Mouse (Mus musculus) E14TG2a.4 (cell line): ENCODE results near the gene Zfpm1.
A peak's percentile ranks its signal among the peaks of the same experiment; 100 is the strongest.

Experiments
- H3K27me3 ChIP-seq: 2 replicates; pipeline ENCODE4 v1.6.1; 2014; ENCODE audit warnings: low read length, control low read depth; ENCODE audit not compliant: insufficient read depth
- H3K36me3 ChIP-seq: 2 replicates; pipeline ENCODE4 v1.6.1; 2014; ENCODE audit warnings: low read length, control low read depth; ENCODE audit not compliant: insufficient read depth
- H3K4me1 ChIP-seq: replicated peaks from 2 replicates; pipeline ENCODE4 v1.6.1; 2014; ENCODE audit warnings: low read depth, low read length, control low read depth
- H3K4me3 ChIP-seq: replicated peaks from 2 replicates; pipeline ENCODE4 v1.5.1; 2014; ENCODE audit warnings: mild to moderate bottlenecking, low read length
- H3K9me3 ChIP-seq: 2 replicates; pipeline ENCODE4 v1.6.1; 2014; ENCODE audit warnings: low read length, control low read depth
- CTCF ChIP-seq: conservative IDR thresholded peaks from 2 replicates; pipeline ENCODE4 v1.5.1; 2014; ENCODE audit warnings: low read length
- NANOG ChIP-seq: IDR thresholded peaks from 2 replicates; pipeline ENCODE4 v1.6.1; 2014; ENCODE audit warnings: borderline replicate concordance, low read length, mixed read lengths
- POU5F1 ChIP-seq: IDR thresholded peaks from 2 replicates; pipeline ENCODE4 v1.6.1; 2014; ENCODE audit warnings: low read length, borderline replicate concordance

Gene Zfpm1

GRCm38 (mm10) chr8:122266867-122267266 is 15.1 kb upstream of the Zfpm1 start:
- Histone ChIP-seq H3K4me3 (no peak overlapping the region), H3K27me3 (peaks cover 98% of the 10 kb centered on the region), H3K36me3 (no peaks in the 10 kb centered on the region), H3K4me1 (peaks cover 45% of the 10 kb centered on the region), H3K9me3 (no peaks in the 10 kb centered on the region)
- TF ChIP-seq POU5F1 (no peak), NANOG (no peak), CTCF (no peak)

- Histone ChIP-seq H3K36me3 (no peaks in the 10 kb centered on the region), H3K4me1 (peaks cover 36% of the 10 kb centered on the region), H3K27me3 (peaks cover 81% of the 10 kb centered on the region), H3K4me3 (peak overlapping the region; percentile 73), H3K9me3 (no peaks in the 10 kb centered on the region)
- no peak for TF ChIP-seq POU5F1
- no peak for TF ChIP-seq NANOG
- no peak for TF ChIP-seq CTCF
These were observed 13.1 kb upstream of the Zfpm1 start for GRCm38 (mm10) chr8:122268861-122269260.

- Histone ChIP-seq H3K9me3 (no peaks in the 10 kb centered on the region), H3K4me3 (peak overlapping the region; percentile 73), H3K36me3 (no peaks in the 10 kb centered on the region), H3K27me3 (peaks cover 76% of the 10 kb centered on the region), H3K4me1 (peaks cover 34% of the 10 kb centered on the region)
- no peak for TF ChIP-seq POU5F1
- TF ChIP-seq CTCF, result peak; percentile 81
- TF ChIP-seq NANOG, result no peak
These were observed 12.5 kb upstream of the Zfpm1 start for GRCm38 (mm10) chr8:122269404-122269803.

- H3K36me3 ChIP-seq, result no peaks in the 10 kb centered on the region
- H3K4me1 ChIP-seq, result peaks cover 38% of the 10 kb centered on the region
- H3K9me3 ChIP-seq, result no peaks in the 10 kb centered on the region
- TF ChIP-seq POU5F1 (no peak), NANOG (no peak), CTCF (no peak)
- peaks cover 68% of the 10 kb centered on the region for H3K27me3 ChIP-seq
- H3K4me3 ChIP-seq, result no peak overlapping the region
These were observed 11.4 kb upstream of the Zfpm1 start for GRCm38 (mm10) chr8:122270555-122270954.

- Histone ChIP-seq H3K9me3 (no peaks in the 10 kb centered on the region), H3K27me3 (peaks cover 57% of the 10 kb centered on the region), H3K4me1 (peaks cover 44% of the 10 kb centered on the region), H3K36me3 (no peaks in the 10 kb centered on the region), H3K4me3 (no peak overlapping the region)
- peak; percentile 81 for TF ChIP-seq CTCF
- TF ChIP-seq NANOG, result no peak
- no peak for TF ChIP-seq POU5F1
These were observed 8.8 kb upstream of the Zfpm1 start for GRCm38 (mm10) chr8:122273152-122273551.

GRCm38 (mm10) chr8:122273826-122274225 is 8.1 kb upstream of the Zfpm1 start:
- H3K27me3 ChIP-seq, result peaks cover 57% of the 10 kb centered on the region
- no peaks in the 10 kb centered on the region for H3K9me3 ChIP-seq
- TF ChIP-seq CTCF (no peak), POU5F1 (no peak), NANOG (no peak)
- no peaks in the 10 kb centered on the region for H3K36me3 ChIP-seq
- peaks cover 37% of the 10 kb centered on the region for H3K4me1 ChIP-seq
- no peak overlapping the region for H3K4me3 ChIP-seq

DNA sequence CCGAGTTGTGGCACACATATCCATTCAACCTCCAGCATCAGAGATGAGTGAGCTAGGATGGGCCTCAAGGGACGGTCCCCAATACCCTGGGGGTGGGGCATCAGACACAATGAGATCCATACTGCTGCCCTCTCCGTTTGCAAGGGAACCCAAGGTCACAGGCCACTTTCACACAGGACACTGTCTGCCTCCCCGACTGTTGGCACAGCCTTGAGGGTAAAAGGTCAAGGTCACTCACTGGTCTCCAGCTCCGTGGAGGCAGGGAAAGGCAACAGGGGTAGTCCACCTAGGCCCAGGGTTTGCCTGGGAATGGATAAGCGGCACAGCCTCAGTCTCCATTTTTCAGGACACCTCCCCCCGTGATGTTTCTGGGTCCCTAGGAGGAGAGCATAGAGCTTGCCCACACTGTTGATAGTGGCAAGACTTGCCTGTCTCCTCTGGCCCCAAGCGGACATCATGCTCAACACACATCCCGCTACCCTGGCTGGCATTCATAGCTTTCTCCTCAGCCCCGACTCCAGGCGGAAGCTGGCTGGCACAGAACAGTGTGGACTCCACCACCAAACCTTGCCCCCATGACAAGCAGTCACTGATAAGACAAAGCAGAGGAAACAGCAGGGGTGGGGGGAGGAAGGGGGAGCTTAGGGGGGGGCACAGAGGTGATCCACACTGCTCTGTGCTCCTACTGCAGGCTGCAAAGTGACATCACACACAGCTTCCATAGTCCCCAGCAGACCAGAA is 7.1 kb upstream of the Zfpm1 start:
- peaks cover 57% of the 10 kb centered on the region for H3K27me3 ChIP-seq
- no peak overlapping the region for H3K4me3 ChIP-seq
- H3K9me3 ChIP-seq, result no peaks in the 10 kb centered on the region
- peaks cover 28% of the 10 kb centered on the region for H3K4me1 ChIP-seq
- no peaks in the 10 kb centered on the region for H3K36me3 ChIP-seq
- TF ChIP-seq CTCF (no peak), POU5F1 (no peak), NANOG (no peak)

DNA sequence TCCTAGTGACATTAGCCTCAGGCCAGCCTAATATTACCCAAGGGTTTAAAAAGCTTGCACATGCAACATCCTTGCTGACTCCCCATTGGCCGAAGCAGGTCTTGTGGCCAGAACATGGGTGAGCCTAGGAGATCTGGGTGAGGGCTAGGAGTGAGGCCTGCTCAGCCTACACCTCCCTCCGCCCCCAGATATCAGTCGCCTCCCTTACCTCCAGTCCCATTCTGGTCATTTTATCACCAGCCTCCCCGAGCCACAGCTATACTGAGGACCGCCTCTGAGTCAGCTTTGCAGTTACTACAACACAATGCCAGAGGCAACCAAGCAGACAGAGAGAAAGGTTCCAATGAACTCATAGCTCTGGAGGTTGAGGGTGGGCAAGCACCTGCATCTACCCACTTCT is 5.6 kb upstream of the Zfpm1 start:
- Histone ChIP-seq H3K36me3 (no peaks in the 10 kb centered on the region), H3K4me3 (no peak overlapping the region), H3K9me3 (no peaks in the 10 kb centered on the region), H3K27me3 (peaks cover 43% of the 10 kb centered on the region), H3K4me1 (peaks cover 35% of the 10 kb centered on the region)
- no peak for TF ChIP-seq POU5F1

GRCm38 (mm10) chr8:122277204-122277995 is 4.5 kb upstream of the Zfpm1 start:
- TF ChIP-seq POU5F1 (no peak), NANOG (no peak), CTCF (no peak)
- Histone ChIP-seq H3K36me3 (no peaks in the 10 kb centered on the region), H3K4me1 (peaks cover 35% of the 10 kb centered on the region), H3K27me3 (peaks cover 35% of the 10 kb centered on the region), H3K9me3 (no peaks in the 10 kb centered on the region), H3K4me3 (peak overlapping the region; percentile 44)
